Mouse (Mus musculus) neural tube, embryonic 15.5 days (tissue): ENCODE data around the gene Tbc1d2. TPM values are rescaled to one million over a fixed set of nuclear protein-coding genes. Genes with fewer than 3 reads are reported as not detected.

Source experiments
- ATAC-seq: fragments of 200-750 bp; cut with Nextera tagmentation; 2 replicates; pipeline ENCODE4 v1.8.0; 2017; ENCODE audit warnings: mild to moderate bottlenecking, moderate TSS enrichment, moderate library complexity; ENCODE audit not compliant: low FRiP score
- H3K27ac ChIP-seq: fragments of 300-500 bp; sonication (generic); replicated peaks from 2 replicates; pipeline ENCODE4 v1.5.1; 2015; ENCODE audit warnings: mild to moderate bottlenecking, inconsistent platforms
- H3K27me3 ChIP-seq: fragments of 300-500 bp; sonication (generic); replicated peaks from 2 replicates; pipeline ENCODE4 v1.6.1; 2015; ENCODE audit warnings: inconsistent platforms
- H3K36me3 ChIP-seq: fragments of 300-500 bp; sonication (generic); 2 replicates; pipeline ENCODE4 v1.6.1; 2015; ENCODE audit warnings: inconsistent platforms
- H3K4me1 ChIP-seq: fragments of 300-500 bp; sonication (generic); 2 replicates; pipeline ENCODE4 v1.6.1; 2015; ENCODE audit warnings: inconsistent platforms
- H3K4me2 ChIP-seq: fragments of 300-500 bp; sonication (generic); 2 replicates; pipeline ENCODE4 v1.6.1; 2015; ENCODE audit warnings: inconsistent platforms, mild to moderate bottlenecking, moderate library complexity
- H3K4me3 ChIP-seq: fragments of 300-500 bp; sonication (generic); replicated peaks from 2 replicates; pipeline ENCODE4 v1.5.1; 2015; ENCODE audit warnings: mild to moderate bottlenecking, inconsistent platforms
- H3K9ac ChIP-seq: fragments of 300-500 bp; sonication (generic); replicated peaks from 2 replicates; pipeline ENCODE4 v1.6.1; 2015; ENCODE audit warnings: mild to moderate bottlenecking, inconsistent platforms
- H3K9me3 ChIP-seq: fragments of 300-500 bp; sonication (generic); replicated peaks from 2 replicates; pipeline ENCODE4 v1.6.1; 2016; ENCODE audit warnings: inconsistent platforms
- WGBS: fragments of 180-500 bp; shearing (Covaris S2); methylation state at CpG from one replicate; pipeline ENCODE4 v1.1.7; 2015; ENCODE audit warnings: mixed read lengths; 5-methylcytosine and 5-hydroxymethylcytosine counted together
- polyA plus RNA-seq: library from polyadenylated mRNA; unstranded; fragments of >200 nt; fragmentation: Nextera tagmentation; extraction: Ambion mirVana; gene quantifications from 2 replicates; pipeline ENCODE4 v1.2.1, GENCODE M21; 2015

Tbc1d2 gene
- polyA plus RNA-seq, 1 experiment from 2014 or later, result 0.73 TPM

DNA sequence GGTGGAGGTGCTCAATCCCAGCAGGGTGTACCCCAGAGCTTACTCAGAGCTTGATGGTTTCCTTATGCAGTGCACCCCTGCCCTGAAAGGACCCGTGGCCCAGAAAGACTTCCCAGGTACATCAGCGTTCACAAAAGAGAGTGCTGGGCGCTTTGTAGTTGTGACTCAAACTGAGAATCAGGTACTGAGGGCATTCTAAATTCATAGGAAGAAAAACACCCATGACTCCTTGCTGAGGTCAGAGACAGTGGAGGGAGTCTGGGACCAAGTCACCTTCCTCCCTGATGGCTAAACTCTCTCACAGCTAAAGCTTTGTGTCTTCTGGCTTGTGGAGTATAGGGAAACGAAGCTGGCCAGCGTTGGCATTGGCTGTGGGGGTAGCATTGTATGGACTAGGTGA, 16.4 kb upstream of the Tbc1d2 start:
- Histone ChIP-seq H3K4me1 (peaks cover 16% of the 10 kb centered on the region), H3K4me3 (no peak overlapping the region), H3K9ac (no peak overlapping the region), H3K36me3 (peaks cover 20% of the 10 kb centered on the region; the same call in 1 of the 2 replicates), H3K27ac (no peak overlapping the region), H3K27me3 (no peaks in the 10 kb centered on the region), H3K4me2 (no peak overlapping the region), H3K9me3 (no peaks in the 10 kb centered on the region)
- ATAC-seq, result no peak
- WGBS, result 71% methylated on average over 5 of the region's 5 CpGs

- Histone ChIP-seq H3K9ac (no peak overlapping the region), H3K9me3 (no peaks in the 10 kb centered on the region), H3K27ac (no peak overlapping the region), H3K4me3 (no peak overlapping the region), H3K4me2 (no peak overlapping the region), H3K4me1 (peaks cover 16% of the 10 kb centered on the region), H3K36me3 (peaks cover 13% of the 10 kb centered on the region; the same call in 1 of the 2 replicates), H3K27me3 (no peaks in the 10 kb centered on the region)
- 12% methylated on average over 7 of the region's 8 CpGs for WGBS
- ATAC-seq, result no peak
Observed at GRCm38 (mm10) chr4:46665371-46665774, 15.4 kb upstream of the Tbc1d2 start.

GRCm38 (mm10) chr4:46664123-46665009, 14.4 kb upstream of the Tbc1d2 start:
- 6% methylated on average over 34 of the region's 34 CpGs for WGBS

DNA sequence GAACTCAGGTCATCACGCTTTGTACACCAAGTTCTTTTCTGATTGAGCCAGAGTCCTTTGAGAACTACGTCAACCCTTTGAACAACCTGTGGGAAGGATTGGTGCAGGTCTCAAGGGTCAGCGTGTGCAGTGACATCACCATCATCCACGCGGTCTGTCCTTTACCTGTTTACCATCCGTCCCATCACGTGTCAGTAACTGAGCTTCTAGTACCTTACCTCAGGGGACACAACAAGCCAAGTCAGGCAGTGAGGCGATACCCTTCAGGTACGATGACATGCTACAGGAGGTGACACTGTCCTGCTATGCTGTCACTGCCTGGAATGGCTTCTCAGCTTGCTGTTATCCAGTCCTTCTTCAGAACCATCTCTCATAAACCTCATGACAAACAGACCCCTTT, 11.4 kb upstream of the Tbc1d2 start:
- Histone ChIP-seq H3K36me3 (peaks cover 5% of the 10 kb centered on the region; the same call in 1 of the 2 replicates), H3K9me3 (no peaks in the 10 kb centered on the region), H3K4me2 (no peak overlapping the region), H3K4me3 (no peak overlapping the region), H3K27me3 (no peaks in the 10 kb centered on the region), H3K27ac (no peak overlapping the region), H3K4me1 (peaks cover 16% of the 10 kb centered on the region), H3K9ac (no peak overlapping the region)
- 80% methylated on average over 9 of the region's 9 CpGs for WGBS
- ATAC-seq, result no peak

More at GRCm38 (mm10) chr4:46664123-46665009, 14.4 kb upstream of the Tbc1d2 start:
- H3K9ac ChIP-seq, result no peak overlapping the region; the same call in 1 of the 2 replicates
- ATAC-seq, result peak; percentile 39
- peaks cover 13% of the 10 kb centered on the region; the same call in 1 of the 2 replicates for H3K36me3 ChIP-seq
- no peaks in the 10 kb centered on the region for H3K9me3 ChIP-seq
- peak overlapping the region; percentile 28; the same call in 1 of the 2 replicates for H3K27ac ChIP-seq
- H3K4me2 ChIP-seq, result peak overlapping the region; percentile 56
- H3K4me1 ChIP-seq, result peaks cover 16% of the 10 kb centered on the region
- peak overlapping the region; percentile 23 for H3K4me3 ChIP-seq
- H3K27me3 ChIP-seq, result no peaks in the 10 kb centered on the region

GRCm38 (mm10) chr4:46658946-46659345, 8.9 kb upstream of the Tbc1d2 start:
- no peak for ATAC-seq
- H3K36me3 ChIP-seq, result peaks cover 5% of the 10 kb centered on the region; the same call in 1 of the 2 replicates
- H3K27ac ChIP-seq, result no peak overlapping the region
- H3K4me1 ChIP-seq, result peaks cover 4% of the 10 kb centered on the region
- H3K4me2 ChIP-seq, result no peak overlapping the region
- 44% methylated on average over 5 of the region's 5 CpGs for WGBS
- H3K27me3 ChIP-seq, result no peaks in the 10 kb centered on the region
- H3K9ac ChIP-seq, result no peak overlapping the region
- no peaks in the 10 kb centered on the region for H3K9me3 ChIP-seq
- H3K4me3 ChIP-seq, result no peak overlapping the region

DNA sequence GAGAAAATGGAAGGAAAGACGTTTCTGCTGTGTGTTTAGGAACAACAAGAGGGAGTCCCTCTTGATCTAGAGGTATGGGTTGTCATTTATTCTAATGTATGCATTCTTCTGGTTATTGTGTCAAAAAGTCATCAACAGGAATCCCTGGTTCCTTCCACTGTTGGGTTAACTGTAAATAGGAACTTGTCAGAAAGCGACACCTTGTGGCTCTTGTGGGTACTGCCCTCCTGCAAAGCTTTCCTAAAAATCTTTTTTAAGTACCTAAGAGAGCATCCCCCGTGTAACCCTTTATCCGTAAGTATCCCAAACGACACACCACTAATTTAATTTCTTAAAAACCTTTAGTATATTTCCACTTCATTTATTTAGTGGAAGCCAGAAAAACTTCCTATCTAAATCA, 7.1 kb upstream of the Tbc1d2 start:
- no peak overlapping the region for H3K4me3 ChIP-seq
- H3K36me3 ChIP-seq, result no peaks in the 10 kb centered on the region
- no peak overlapping the region for H3K27ac ChIP-seq
- no peaks in the 10 kb centered on the region for H3K4me1 ChIP-seq
- WGBS, result 9% methylated on average over 5 of the region's 5 CpGs
- peaks cover 11% of the 10 kb centered on the region for H3K27me3 ChIP-seq
- H3K9me3 ChIP-seq, result no peaks in the 10 kb centered on the region
- no peak for ATAC-seq
- H3K9ac ChIP-seq, result no peak overlapping the region
- no peak overlapping the region for H3K4me2 ChIP-seq

DNA sequence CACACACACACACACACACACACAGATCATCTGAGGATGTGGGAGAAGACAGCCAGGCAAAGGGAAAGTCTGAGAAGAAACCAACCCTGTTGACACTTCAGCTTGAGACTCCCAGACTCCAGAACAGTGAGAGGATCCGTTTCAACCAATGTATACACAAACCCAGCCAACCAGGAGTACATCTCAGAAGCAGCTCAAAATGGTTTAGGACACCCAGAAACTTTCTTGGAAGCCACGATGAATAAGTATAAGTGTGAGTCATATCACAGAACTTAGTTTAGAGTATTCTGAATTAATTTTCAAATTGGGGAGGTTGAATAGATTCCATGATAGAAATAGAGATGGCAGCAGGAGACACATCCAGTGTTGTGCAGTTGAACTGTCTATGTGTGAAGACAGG, 5.9 kb upstream of the Tbc1d2 start:
- no peaks in the 10 kb centered on the region for H3K36me3 ChIP-seq
- H3K4me1 ChIP-seq, result peaks cover under 1% of the 10 kb centered on the region
- H3K9me3 ChIP-seq, result no peaks in the 10 kb centered on the region
- 78% methylated on average over 2 of the region's 2 CpGs for WGBS
- no peak overlapping the region for H3K4me2 ChIP-seq
- H3K27ac ChIP-seq, result no peak overlapping the region
- no peak overlapping the region for H3K9ac ChIP-seq
- H3K4me3 ChIP-seq, result no peak overlapping the region
- no peak for ATAC-seq
- peaks cover 19% of the 10 kb centered on the region for H3K27me3 ChIP-seq

DNA sequence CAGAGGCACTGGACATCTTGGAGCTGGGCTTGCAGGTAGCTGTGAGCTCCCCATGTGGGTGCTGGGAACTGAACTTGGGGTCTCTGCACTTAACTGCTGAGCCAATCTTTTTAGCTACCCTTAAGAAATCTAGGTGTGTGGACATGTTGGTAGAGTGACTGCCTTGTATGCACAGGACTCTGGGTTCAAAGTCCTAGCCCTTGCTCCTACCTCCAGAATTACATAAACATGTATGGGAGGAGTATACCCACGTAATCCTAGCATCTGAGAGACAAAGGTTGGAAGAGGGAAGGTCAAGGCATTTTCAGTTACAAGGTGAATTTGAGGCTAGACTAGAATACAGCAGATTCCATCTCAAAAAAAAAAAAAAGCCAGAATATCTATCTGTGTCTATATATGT, 5.3 kb upstream of the Tbc1d2 start:
- no peak overlapping the region for H3K9ac ChIP-seq
- H3K4me1 ChIP-seq, result peaks cover 6% of the 10 kb centered on the region
- H3K36me3 ChIP-seq, result no peaks in the 10 kb centered on the region
- no peak overlapping the region for H3K4me2 ChIP-seq
- 57% methylated on average over 1 of the region's 1 CpGs for WGBS
- peaks cover 19% of the 10 kb centered on the region for H3K27me3 ChIP-seq
- ATAC-seq, result no peak
- H3K9me3 ChIP-seq, result no peaks in the 10 kb centered on the region
- no peak overlapping the region for H3K27ac ChIP-seq
- H3K4me3 ChIP-seq, result no peak overlapping the region

- no peaks in the 10 kb centered on the region for H3K36me3 ChIP-seq
- H3K27me3 ChIP-seq, result peaks cover 39% of the 10 kb centered on the region
- no peaks in the 10 kb centered on the region for H3K9me3 ChIP-seq
- H3K9ac ChIP-seq, result peak overlapping the region; percentile 62
- no peak for ATAC-seq
- H3K27ac ChIP-seq, result no peak overlapping the region
- H3K4me3 ChIP-seq, result peak overlapping the region; percentile 82
- H3K4me2 ChIP-seq, result peak overlapping the region; percentile 91
- WGBS, result 64% methylated on average over 4 of the region's 4 CpGs
- peaks cover 17% of the 10 kb centered on the region for H3K4me1 ChIP-seq
Observed at GRCm38 (mm10) chr4:46649161-46649560, 848 bp downstream of the Tbc1d2 start.

DNA sequence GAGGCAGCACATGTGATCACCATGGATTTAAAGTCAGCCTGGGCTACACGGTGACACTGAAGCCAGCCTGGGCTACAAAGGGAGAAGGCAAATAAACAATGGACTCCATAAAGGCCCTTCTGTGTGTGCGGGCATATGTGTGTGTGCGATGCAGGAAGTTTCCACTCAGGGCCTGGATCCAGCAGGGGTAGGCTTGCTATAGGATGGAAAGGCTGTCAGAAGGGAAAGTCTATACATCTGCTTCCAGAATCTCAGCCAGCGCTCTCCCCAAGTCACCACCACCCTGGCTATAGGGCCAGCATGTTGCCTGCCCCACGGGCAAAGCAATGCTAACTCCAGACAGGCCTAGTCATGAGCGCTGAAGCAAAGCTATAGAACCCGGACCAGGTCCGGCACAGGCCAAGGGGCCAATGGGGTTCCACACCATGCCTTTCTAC, 6.3 kb downstream of the Tbc1d2 start:
- WGBS, result 88% methylated on average over 8 of the region's 8 CpGs
- H3K4me1 ChIP-seq, result no peaks in the 10 kb centered on the region
- no peaks in the 10 kb centered on the region for H3K9me3 ChIP-seq
- H3K36me3 ChIP-seq, result no peaks in the 10 kb centered on the region
- no peak overlapping the region for H3K4me3 ChIP-seq
- no peak for ATAC-seq
- H3K27me3 ChIP-seq, result peaks cover 12% of the 10 kb centered on the region
- H3K4me2 ChIP-seq, result no peak overlapping the region
- H3K9ac ChIP-seq, result no peak overlapping the region
- no peak overlapping the region for H3K27ac ChIP-seq

- Histone ChIP-seq H3K27ac (0 out of 2 replicates have a peak overlapping the region, but pooled peaks have one; percentile 41), H3K4me2 (no peak overlapping the region), H3K9me3 (no peaks in the 10 kb centered on the region), H3K9ac (no peak overlapping the region), H3K4me3 (no peak overlapping the region), H3K4me1 (no peaks in the 10 kb centered on the region), H3K27me3 (peaks cover 6% of the 10 kb centered on the region; the same call in 1 of the 2 replicates), H3K36me3 (no peaks in the 10 kb centered on the region)
- 75% methylated on average over 8 of the region's 8 CpGs for WGBS
- no peak for ATAC-seq
Observed at GRCm38 (mm10) chr4:46642924-46643675, 6.9 kb downstream of the Tbc1d2 start.
